Mouse (Mus musculus) hindbrain, embryonic 12.5 days (tissue): ENCODE measurements at regions not wholly inside any gene's neighbourhood (a gene's known extent, or its start where the extent isn't known, plus 50 kb on each side); places are given as distances from the start of the nearest gene placed in this dataset.
A peak's percentile ranks its signal among the peaks of the same experiment; 100 is the strongest.
"Not testable (repeated sequence)": the region's sequence is repeated elsewhere in the genome, so short reads cannot be mapped to it uniquely, and the experiment has no call there.

ENCODE experiments used
- ATAC-seq: fragments of 200-750 bp; cut with Nextera tagmentation; 2 replicates; pipeline ENCODE4 v1.8.0; 2017; ENCODE audit warnings: moderate TSS enrichment; ENCODE audit not compliant: low FRiP score
- H3K27ac ChIP-seq: fragments of 300-500 bp; sonication (generic); 2 replicates; pipeline ENCODE4 v1.5.1; 2016; ENCODE audit warnings: mild to moderate bottlenecking
- H3K27me3 ChIP-seq: fragments of 300-500 bp; sonication (generic); 2 replicates; pipeline ENCODE4 v1.6.1; 2016; ENCODE audit warnings: mild to moderate bottlenecking
- H3K36me3 ChIP-seq: fragments of 300-500 bp; sonication (generic); 2 replicates; pipeline ENCODE4 v1.6.1; 2016; ENCODE audit warnings: mild to moderate bottlenecking
- H3K4me1 ChIP-seq: fragments of 300-500 bp; sonication (generic); 2 replicates; pipeline ENCODE4 v1.6.1; 2016
- H3K4me2 ChIP-seq: fragments of 300-500 bp; sonication (generic); replicated peaks from 2 replicates; pipeline ENCODE4 v1.6.1; 2016; ENCODE audit warnings: mild to moderate bottlenecking
- H3K4me3 ChIP-seq: fragments of 300-500 bp; sonication (generic); 2 replicates; pipeline ENCODE4 v1.5.1; 2016; ENCODE audit warnings: mild to moderate bottlenecking
- H3K9ac ChIP-seq: fragments of 300-500 bp; sonication (generic); 2 replicates; pipeline ENCODE4 v1.6.1; 2016; ENCODE audit warnings: mild to moderate bottlenecking, moderate library complexity
- H3K9me3 ChIP-seq: fragments of 300-500 bp; sonication (generic); replicated peaks from 2 replicates; pipeline ENCODE4 v1.6.1; 2016; ENCODE audit warnings: mild to moderate bottlenecking
- WGBS: fragments of 180-500 bp; shearing (Covaris S2); methylation state at CpG from one replicate; pipeline ENCODE4 v1.1.7; 2016; 5-methylcytosine and 5-hydroxymethylcytosine counted together

GRCm38 (mm10) chr11:13040584-13040983 is 575.8 kb upstream of the Cobl start:
- 43% methylated on average over 3 of the region's 3 CpGs for WGBS
- H3K36me3 ChIP-seq = no peaks in the 10 kb centered on the region
- no peaks in the 10 kb centered on the region for H3K9me3 ChIP-seq
- no peak overlapping the region for H3K9ac ChIP-seq
- no peaks in the 10 kb centered on the region for H3K4me1 ChIP-seq
- no peak overlapping the region for H3K27ac ChIP-seq
- H3K4me2 ChIP-seq = no peak overlapping the region
- ATAC-seq = peak; percentile 63; the same call in 1 of the 2 replicates
- H3K27me3 ChIP-seq = no peaks in the 10 kb centered on the region
- no peak overlapping the region for H3K4me3 ChIP-seq

GRCm38 (mm10) chr11:13032464-13032863 is 567.7 kb upstream of the Cobl start:
- no peak for ATAC-seq
- H3K9ac ChIP-seq = no peak overlapping the region
- no peak overlapping the region for H3K4me3 ChIP-seq
- no peaks in the 10 kb centered on the region for H3K9me3 ChIP-seq
- no peaks in the 10 kb centered on the region for H3K27me3 ChIP-seq
- H3K36me3 ChIP-seq = no peaks in the 10 kb centered on the region
- H3K4me2 ChIP-seq = no peak overlapping the region
- WGBS = 93% methylated on average over 2 of the region's 2 CpGs
- H3K4me1 ChIP-seq = no peaks in the 10 kb centered on the region
- no peak overlapping the region for H3K27ac ChIP-seq

- not testable (repeated sequence) for H3K36me3 ChIP-seq, H3K9ac ChIP-seq, H3K27ac ChIP-seq, H3K4me2 ChIP-seq, H3K4me3 ChIP-seq, ATAC-seq, H3K9me3 ChIP-seq, H3K4me1 ChIP-seq, H3K27me3 ChIP-seq
- WGBS = 54% methylated on average over 5 of the region's 5 CpGs
Observed at GRCm38 (mm10) chr11:13008838-13009237, 544.1 kb upstream of the Cobl start.

- 95% methylated on average over 1 of the region's 1 CpGs for WGBS
- H3K9ac ChIP-seq, ATAC-seq: not testable (repeated sequence)
Observed at GRCm38 (mm10) chr11:13006461-13006961, 541.8 kb upstream of the Cobl start.

GRCm38 (mm10) chr11:13005228-13005627 is 540.5 kb upstream of the Cobl start:
- H3K36me3 ChIP-seq = no peaks in the 10 kb centered on the region
- WGBS = 92% methylated on average over 1 of the region's 1 CpGs
- H3K4me3 ChIP-seq = no peak overlapping the region
- no peak for ATAC-seq
- no peaks in the 10 kb centered on the region for H3K27me3 ChIP-seq
- no peaks in the 10 kb centered on the region for H3K9me3 ChIP-seq
- H3K9ac ChIP-seq = no peak overlapping the region
- H3K27ac ChIP-seq = no peak overlapping the region
- no peak overlapping the region for H3K4me2 ChIP-seq
- H3K4me1 ChIP-seq = no peaks in the 10 kb centered on the region

More at GRCm38 (mm10) chr11:13006461-13006961, 541.8 kb upstream of the Cobl start:
- H3K27ac ChIP-seq, H3K36me3 ChIP-seq, H3K4me2 ChIP-seq, H3K4me1 ChIP-seq, H3K9me3 ChIP-seq, H3K27me3 ChIP-seq, H3K4me3 ChIP-seq: not testable (repeated sequence)

GRCm38 (mm10) chr11:12999279-12999678 is 534.5 kb upstream of the Cobl start:
- whole genome bisulfite sequencing = 87% methylated on average over 7 of the region's 7 CpGs
- H3K4me1 ChIP-seq = no peaks in the 10 kb centered on the region
- no peaks in the 10 kb centered on the region for H3K27me3 ChIP-seq
- H3K36me3 ChIP-seq = no peaks in the 10 kb centered on the region
- H3K4me2 ChIP-seq = no peak overlapping the region
- H3K27ac ChIP-seq = no peak overlapping the region
- H3K4me3 ChIP-seq = no peak overlapping the region
- H3K9me3 ChIP-seq = no peaks in the 10 kb centered on the region
- ATAC-seq = no peak
- H3K9ac ChIP-seq = no peak overlapping the region
